Mouse (Mus musculus): Measurements from ENCODE around the gene Ncapd3. TPM values are rescaled to one million over a fixed set of nuclear protein-coding genes. Genes with fewer than 3 reads are reported as not detected.

The Ncapd3 gene
- 30.7 and 35.9 TPM in 2 replicates for polyA plus RNA-seq (2015; fragmentation: Nextera tagmentation; extraction: Ambion mirVana)

GRCm38 (mm10) chr9:27029828-27030762, at the start of gene Ncapd3, which contains the start of gene Vps26b:
Gene Ncapd3 (plus strand): TSS chr9:27030175.
Gene Vps26b (minus strand): TSS chr9:27030065.

GRCm38 (mm10) chr9:26999461-27000395, 30.2 kb upstream of the Ncapd3 start, which contains the start of the genes Acad8 and Thyn1:
Gene Acad8 (minus strand): TSS chr9:26999566.
Gene Thyn1 (plus strand): TSS chr9:26999710.

Other genes with a start within 250 kb of the Ncapd3 start
- 0.22 and 0.39 TPM in 2 replicates for gene Glb1l2, start 223.7 kb upstream of the Ncapd3 start, polyA plus RNA-seq (2015; fragmentation: Nextera tagmentation; extraction: Ambion mirVana)
- not detected in 2 replicates for gene Glb1l3, start 169.3 kb upstream of the Ncapd3 start, polyA plus RNA-seq (2015; fragmentation: Nextera tagmentation; extraction: Ambion mirVana)
- not detected in 2 replicates for gene Gm1110, start 107.1 kb upstream of the Ncapd3 start, polyA plus RNA-seq (2015; fragmentation: Nextera tagmentation; extraction: Ambion mirVana)
- gene Acad8, start 30.6 kb upstream of the Ncapd3 start, polyA plus RNA-seq (2015; fragmentation: Nextera tagmentation; extraction: Ambion mirVana): 13.1 and 17.1 TPM in 2 replicates
- 74.6 and 76.1 TPM in 2 replicates for gene Thyn1, start 30.5 kb upstream of the Ncapd3 start, polyA plus RNA-seq (2015; fragmentation: Nextera tagmentation; extraction: Ambion mirVana)
- 10.7 and 12.6 TPM in 2 replicates for gene Vps26b, start 110 bp upstream of the Ncapd3 start, polyA plus RNA-seq (2015; fragmentation: Nextera tagmentation; extraction: Ambion mirVana)
- 12.4 and 16.9 TPM in 2 replicates for gene Jam3, start 125.2 kb downstream of the Ncapd3 start, polyA plus RNA-seq (2015; fragmentation: Nextera tagmentation; extraction: Ambion mirVana)

Measured in spleen, postnatal 0 days (tissue).